Mouse (Mus musculus) myocyte (in vitro differentiated cells): ENCODE results near the gene Ccser1. TPM values are rescaled to one million over a fixed set of nuclear protein-coding genes. Genes with fewer than 3 reads are reported as not detected.

ENCODE experiments used
- H3K27me3 ChIP-seq: one replicate; pipeline ENCODE4 v1.6.1; 2011; ENCODE audit not compliant: control insufficient read depth, insufficient read depth, insufficient read length
- H3K36me3 ChIP-seq: one replicate; pipeline ENCODE4 v1.6.1; 2011; ENCODE audit not compliant: control insufficient read depth, insufficient read depth
- H3K4me2 ChIP-seq: one replicate; pipeline ENCODE4 v1.6.1; 2011; ENCODE audit warnings: low read depth, control low read depth
- H3K4me3 ChIP-seq: one replicate; pipeline ENCODE4 v1.5.1; 2011; ENCODE audit warnings: mild to moderate bottlenecking, control low read depth, moderate library complexity
- H3K79me2 ChIP-seq: one replicate; pipeline ENCODE4 v1.6.1; 2011; ENCODE audit not compliant: control insufficient read depth, insufficient read depth
- H3ac ChIP-seq: one replicate; pipeline ENCODE4 v1.6.1; 2011; ENCODE audit not compliant: control insufficient read depth, insufficient read length
- CEBPB ChIP-seq: IDR thresholded peaks from 2 replicates; pipeline ENCODE4 v1.6.1; 2011; ENCODE audit warnings: mild to moderate bottlenecking, moderate library complexity; ENCODE audit not compliant: poor library complexity, insufficient read depth, severe bottlenecking
- E2F4 ChIP-seq: IDR thresholded peaks from one replicate; pipeline ENCODE4 v1.6.1; 2011; ENCODE audit warnings: mild to moderate bottlenecking, control low read depth, moderate library complexity; ENCODE audit not compliant: insufficient read depth
- MAX ChIP-seq: IDR thresholded peaks from one replicate; pipeline ENCODE4 v1.6.1; 2011; ENCODE audit warnings: low read depth, mild to moderate bottlenecking, control low read depth
- MYOD1 ChIP-seq, 3 experiments: IDR thresholded peaks; one replicate each; pipeline ENCODE4 v1.6.1; 2011; ENCODE audit warnings: control low read depth in 2 of 3, low read depth in 2 of 3, mild to moderate bottlenecking in 2 of 3, moderate library complexity in 1 of 3; ENCODE audit not compliant: insufficient read length in 2 of 3, control insufficient read depth in 1 of 3
- MYOG ChIP-seq, 3 experiments: IDR thresholded peaks; one replicate each; pipeline ENCODE4 v1.6.1; 2011; ENCODE audit warnings: control low read depth in 2 of 3, low read depth in 2 of 3, mild to moderate bottlenecking in 2 of 3; ENCODE audit not compliant: insufficient read length in 2 of 3, control insufficient read depth in 1 of 3, insufficient read depth in 1 of 3
- POLR2AphosphoS2 ChIP-seq: IDR thresholded peaks from one replicate; pipeline ENCODE4 v1.6.1; 2011; ENCODE audit warnings: low read depth, control low read depth; ENCODE audit not compliant: insufficient read length
- REST ChIP-seq: IDR thresholded peaks from one replicate; pipeline ENCODE4 v1.6.1; 2011; ENCODE audit warnings: mild to moderate bottlenecking, control low read depth, moderate library complexity; ENCODE audit not compliant: insufficient read depth, insufficient read length
- SRF ChIP-seq: IDR thresholded peaks from one replicate; pipeline ENCODE4 v1.6.1; 2011; ENCODE audit warnings: low read depth; ENCODE audit not compliant: control insufficient read depth, insufficient read length
- TCF12 ChIP-seq: IDR thresholded peaks from one replicate; pipeline ENCODE4 v1.6.1; 2011; ENCODE audit warnings: mild to moderate bottlenecking, control low read depth; ENCODE audit not compliant: poor library complexity, insufficient read depth, severe bottlenecking
- TCF3 ChIP-seq: IDR thresholded peaks from one replicate; pipeline ENCODE4 v1.6.1; 2011; ENCODE audit warnings: low read depth, control low read depth; ENCODE audit not compliant: insufficient read length
- USF1 ChIP-seq: IDR thresholded peaks from one replicate; pipeline ENCODE4 v1.6.1; 2011; ENCODE audit warnings: low read depth, mild to moderate bottlenecking, control low read depth, moderate library complexity
- polyA plus RNA-seq: library from polyadenylated mRNA; unstranded; fragments of >200 nt; fragmentation: generic; extraction: Trizol; gene quantifications from one replicate; pipeline ENCODE4 v1.2.1, GENCODE M21; 2012; ENCODE audit warnings: missing spikeins

Ccser1 gene
- polyA plus RNA-seq, 1 experiment, result 0.52 TPM

DNA sequence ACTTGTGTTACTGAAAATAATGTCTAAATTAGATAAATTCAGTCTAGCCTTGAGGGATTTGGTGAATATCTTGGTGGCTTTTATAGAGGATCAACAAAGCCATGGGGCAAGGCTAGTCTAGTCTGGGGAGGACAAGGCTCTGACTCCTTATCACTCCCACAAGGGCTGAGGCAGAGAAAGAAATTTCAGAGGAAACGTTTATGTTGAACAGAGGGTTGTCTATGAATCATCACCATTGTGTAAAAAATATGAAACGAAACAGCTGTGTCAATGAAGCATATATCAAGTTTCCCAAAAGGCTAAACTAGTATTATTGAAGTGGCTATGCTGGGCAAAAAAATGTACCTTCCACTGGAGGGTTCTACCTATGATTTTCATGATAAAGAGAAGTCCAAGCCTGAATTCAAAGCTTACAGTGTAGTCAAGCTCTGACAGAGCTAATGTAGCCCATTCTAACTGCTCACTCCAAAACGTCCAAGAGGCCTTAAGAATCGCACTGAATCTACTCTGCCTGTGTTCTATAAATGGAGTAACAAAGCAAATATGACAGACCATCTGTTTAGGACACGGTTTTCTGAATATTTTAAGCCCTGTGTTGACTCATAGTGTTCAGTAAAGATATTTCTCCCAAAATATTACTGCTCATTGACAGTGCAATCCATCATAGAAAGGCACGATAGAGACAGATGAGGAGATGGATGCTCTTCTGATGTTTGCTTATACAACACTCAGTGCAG is 1121.6 kb downstream of the Ccser1 start:
- H3K4me2 ChIP-seq, result peak overlapping the region; percentile 38
- H3K27me3 ChIP-seq, result no peaks in the 10 kb centered on the region
- H3ac ChIP-seq, result no peak overlapping the region
- TF ChIP-seq USF1 (no peak), MAX (no peak)
- H3K79me2 ChIP-seq, result no peaks in the 10 kb centered on the region
- no peak overlapping the region for H3K4me3 ChIP-seq
- H3K36me3 ChIP-seq, result no peaks in the 10 kb centered on the region

- no peaks in the 10 kb centered on the region for H3K79me2 ChIP-seq
- TF ChIP-seq MYOD1 (IDR thresholded peaks at IDR 0.05; ENCODE audit: control insufficient read depth in 1 of 3, insufficient read length in 2 of 3, low read depth in 2 of 3) (no peak), USF1 (no peak), CEBPB (no peak), MAX (no peak)
- H3K27me3 ChIP-seq, result no peaks in the 10 kb centered on the region
- no peak overlapping the region for H3ac ChIP-seq
- H3K4me2 ChIP-seq, result no peak overlapping the region
- H3K4me3 ChIP-seq, result no peak overlapping the region
- H3K36me3 ChIP-seq, result no peaks in the 10 kb centered on the region
Observed at GRCm38 (mm10) chr6:62318627-62319026, 1138.5 kb downstream of the Ccser1 start.

- TF ChIP-seq MYOD1 (IDR thresholded peaks at IDR 0.05; ENCODE audit: control insufficient read depth in 1 of 3, insufficient read length in 2 of 3, low read depth in 2 of 3) (no peak), MYOG (IDR thresholded peaks at IDR 0.05; ENCODE audit: control insufficient read depth in 1 of 3, insufficient read depth in 1 of 3, insufficient read length in 2 of 3, low read depth in 2 of 3) (no peak), POLR2AphosphoS2 (no peak), E2F4 (no peak), MAX (no peak)
- Histone ChIP-seq H3K4me2 (no peak overlapping the region), H3K27me3 (no peaks in the 10 kb centered on the region), H3ac (no peak overlapping the region), H3K36me3 (no peaks in the 10 kb centered on the region), H3K4me3 (no peak overlapping the region), H3K79me2 (no peaks in the 10 kb centered on the region)
Observed at GRCm38 (mm10) chr6:62340319-62340718, 1160.2 kb downstream of the Ccser1 start.

- Histone ChIP-seq H3K79me2 (no peaks in the 10 kb centered on the region), H3ac (no peak overlapping the region), H3K4me3 (no peak overlapping the region), H3K4me2 (no peak overlapping the region), H3K36me3 (no peaks in the 10 kb centered on the region), H3K27me3 (no peaks in the 10 kb centered on the region)
- TF ChIP-seq SRF (no peak), TCF3 (no peak), USF1 (no peak), REST (no peak), TCF12 (no peak), MYOG (IDR thresholded peaks at IDR 0.05; ENCODE audit: control insufficient read depth in 1 of 3, insufficient read depth in 1 of 3, insufficient read length in 2 of 3, low read depth in 2 of 3) (no peak), E2F4 (no peak), CEBPB (no peak), MYOD1 (IDR thresholded peaks at IDR 0.05; ENCODE audit: control insufficient read depth in 1 of 3, insufficient read length in 2 of 3, low read depth in 2 of 3) (no peak), MAX (no peak)
Observed at GRCm38 (mm10) chr6:62367802-62368201, 1187.7 kb downstream of the Ccser1 start.
